Mouse (Mus musculus): ENCODE data around the gene Armcx6. TPM values are rescaled to one million over a fixed set of nuclear protein-coding genes. Genes with fewer than 3 reads are reported as not detected.

Armcx6 gene
- 21.0 and 22.7 TPM in 2 replicates for polyA plus RNA-seq (2015; fragmentation: Nextera tagmentation; extraction: Ambion mirVana)

GRCm38 (mm10) chrX:134750764-134751592 is at the start of gene Armcx6:
Gene Armcx6, minus strand, starts transcription at chrX:134751417.

GRCm38 (mm10) chrX:134756434-134757292 is 5.4 kb upstream of the Armcx6 start, which contains the start of gene Armcx3:
Gene Armcx3, plus strand, starts transcription at chrX:134756595.

GRCm38 (mm10) chrX:134717752-134718308 is 33.4 kb downstream of the Armcx6 start, which contains the start of gene Armcx1:
Gene Armcx1, plus strand, starts transcription at chrX:134717963.

Small RNA genes within 50 kb of the gene (microRNA-seq; reads per million reads assigned to microRNA genes)
- not detected for gene Mir7093 (ENCODE audit: borderline replicate concordance, insufficient number of aligned reads)

Other genes starting within 250 kb of the Armcx6 start
- gene Timm8a1, start 209.6 kb downstream of the Armcx6 start, polyA plus RNA-seq (2015; fragmentation: Nextera tagmentation; extraction: Ambion mirVana) = 116 and 140 TPM in 2 replicates
- gene Btk, start 167.8 kb downstream of the Armcx6 start, polyA plus RNA-seq (2015; fragmentation: Nextera tagmentation; extraction: Ambion mirVana) = 1.8 and 3.5 TPM in 2 replicates
- 544 and 949 TPM in 2 replicates for gene Rpl36a, start 165.8 kb downstream of the Armcx6 start, polyA plus RNA-seq (2015; fragmentation: Nextera tagmentation; extraction: Ambion mirVana)
- 5.0 and 8.1 TPM in 2 replicates for gene Gla, start 150.3 kb downstream of the Armcx6 start, polyA plus RNA-seq (2015; fragmentation: Nextera tagmentation; extraction: Ambion mirVana)
- 55.6 and 69.5 TPM in 2 replicates for gene Hnrnph2, start 150.2 kb downstream of the Armcx6 start, polyA plus RNA-seq (2015; fragmentation: Nextera tagmentation; extraction: Ambion mirVana)
- gene Armcx4, start 64.9 kb downstream of the Armcx6 start, polyA plus RNA-seq (2015; fragmentation: Nextera tagmentation; extraction: Ambion mirVana) = 2.3 and 2.6 TPM in 2 replicates
- 30.1 and 31.9 TPM in 2 replicates for gene Armcx1, start 33.5 kb downstream of the Armcx6 start, polyA plus RNA-seq (2015; fragmentation: Nextera tagmentation; extraction: Ambion mirVana)
- gene Armcx3, start 5.2 kb upstream of the Armcx6 start, polyA plus RNA-seq (2015; fragmentation: Nextera tagmentation; extraction: Ambion mirVana) = 50.8 and 53.6 TPM in 2 replicates
- 36.8 and 38.4 TPM in 2 replicates for gene Armcx2, start 57.8 kb upstream of the Armcx6 start, polyA plus RNA-seq (2015; fragmentation: Nextera tagmentation; extraction: Ambion mirVana)
- 0.52 and 0.71 TPM in 2 replicates for gene Nxf2, start 213.3 kb upstream of the Armcx6 start, polyA plus RNA-seq (2015; fragmentation: Nextera tagmentation; extraction: Ambion mirVana)